Mouse (Mus musculus) adrenal gland, postnatal 4 days (tissue): ENCODE data around the gene Dync1i2. TPM values are rescaled to one million over a fixed set of nuclear protein-coding genes. Genes with fewer than 3 reads are reported as not detected.

ENCODE experiments used
- DNase-seq, 2 experiments: peaks; one replicate each; pipeline ENCODE4 v3.0.0; 2021 to 2022; ENCODE audit warnings: low spot score in 2 of 2, mixed read lengths in 2 of 2
- total RNA-seq, 2 experiments: library from RNA; stranded (reverse); gene quantifications; 2 replicates each; pipeline ENCODE4 v1.2.3; 2021

The Dync1i2 gene
- total RNA-seq, 2 experiments from 2014 or later = 101 to 109 TPM

GRCm38 (mm10) chr2:71200485-71200884 lies 11.0 kb upstream of the Dync1i2 start:
- DNase-seq = no peak

GRCm38 (mm10) chr2:71201886-71202285 lies 9.6 kb upstream of the Dync1i2 start:
- DNase-seq = no peak

- no peak for DNase-seq
These were observed 7.6 kb upstream of the Dync1i2 start for GRCm38 (mm10) chr2:71203819-71204432.

- DNase-seq = no peak
These were observed 2.3 kb upstream of the Dync1i2 start for GRCm38 (mm10) chr2:71209041-71209755.

- DNase-seq = no peak
These were observed 410 bp upstream of the Dync1i2 start for GRCm38 (mm10) chr2:71211096-71211495.

- no peak for DNase-seq
These were observed 837 bp downstream of the Dync1i2 start for GRCm38 (mm10) chr2:71212360-71212726.

- DNase-seq = no peak
These were observed 9.5 kb downstream of the Dync1i2 start for GRCm38 (mm10) chr2:71221020-71221419.

GRCm38 (mm10) chr2:71227398-71227797 lies 15.9 kb downstream of the Dync1i2 start:
- no peak for DNase-seq

- DNase-seq = no peak
These were observed 18.1 kb downstream of the Dync1i2 start for GRCm38 (mm10) chr2:71229603-71230002.

- no peak for DNase-seq
These were observed 20.4 kb downstream of the Dync1i2 start for GRCm38 (mm10) chr2:71231951-71232350.

- no peak for DNase-seq
These were observed 21.5 kb downstream of the Dync1i2 start for GRCm38 (mm10) chr2:71232976-71233375.

- DNase-seq = no peak
These were observed 23.9 kb downstream of the Dync1i2 start for GRCm38 (mm10) chr2:71235420-71235819.

- DNase-seq = no peak
These were observed 24.5 kb downstream of the Dync1i2 start for GRCm38 (mm10) chr2:71236009-71236408.

- no peak for DNase-seq
These were observed 30.0 kb downstream of the Dync1i2 start for GRCm38 (mm10) chr2:71241505-71241904.

- no peak for DNase-seq
These were observed 30.7 kb downstream of the Dync1i2 start for GRCm38 (mm10) chr2:71242180-71242579.

GRCm38 (mm10) chr2:71243058-71243672 lies 31.7 kb downstream of the Dync1i2 start:
- no peak for DNase-seq

GRCm38 (mm10) chr2:71244807-71245206 lies 33.3 kb downstream of the Dync1i2 start:
- DNase-seq = no peak

GRCm38 (mm10) chr2:71245416-71245815 lies 33.9 kb downstream of the Dync1i2 start:
- no peak for DNase-seq

GRCm38 (mm10) chr2:71246096-71246495 lies 34.6 kb downstream of the Dync1i2 start:
- no peak for DNase-seq

GRCm38 (mm10) chr2:71248071-71248470 lies 36.6 kb downstream of the Dync1i2 start:
- no peak for DNase-seq

- DNase-seq = no peak
These were observed 39.3 kb downstream of the Dync1i2 start for GRCm38 (mm10) chr2:71250841-71251240.

GRCm38 (mm10) chr2:71254836-71255235 lies 43.3 kb downstream of the Dync1i2 start:
- no peak for DNase-seq
